Mouse (Mus musculus): ENCODE results near the gene Gm17361. TPM values are rescaled to one million over a fixed set of nuclear protein-coding genes. Genes with fewer than 3 reads are reported as not detected.

Gm17361 gene
- not detected in 2 replicates for polyA plus RNA-seq (2015; fragmentation: Nextera tagmentation; extraction: Ambion mirVana)

DNA sequence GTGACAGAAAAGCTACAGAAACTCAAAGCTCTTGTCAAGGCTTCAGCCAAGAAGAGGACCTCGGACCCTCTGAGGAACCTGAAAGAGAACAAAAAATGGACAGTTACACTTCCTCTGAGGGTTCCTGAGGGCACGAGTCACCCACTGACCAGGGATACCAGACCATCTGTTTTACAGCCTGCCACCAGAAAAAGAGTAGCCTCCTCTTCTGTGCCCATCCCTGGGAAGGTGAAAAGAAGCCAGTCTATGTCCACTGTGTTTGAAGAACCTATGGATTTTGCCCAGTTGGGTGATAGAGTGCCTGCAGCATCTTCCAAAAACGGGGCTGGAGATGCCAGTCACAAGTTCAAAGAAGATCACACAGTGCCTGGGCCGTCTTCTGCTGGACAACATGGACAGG, at the start of gene Gm17361:
Gm17361 (plus strand) TSS at position 301 of the 400 bp plus-strand sequence.

